Mouse (Mus musculus) heart, adult 10 weeks (tissue): Measurements from ENCODE around the gene Smap1. TPM values are rescaled to one million over a fixed set of nuclear protein-coding genes. Genes with fewer than 3 reads are reported as not detected.

ENCODE experiments used
- polyA plus RNA-seq: library from polyadenylated mRNA; stranded (reverse); fragments of 350-450 nt; fragmentation: Illumina TruSeq; extraction: RNeasy Lipid Tissue Mini Kit (QIAGEN cat#74804); gene quantifications from one replicate; pipeline ENCODE4 v1.2.3, GENCODE M21; 2014; ENCODE audit warnings: low read depth, low replicate concordance

Gene Smap1
- polyA plus RNA-seq, result 17.6 TPM

GRCm38 (mm10) chr1:23921711-23922529 lies at the start of gene Smap1:
Smap1 (minus strand) TSS chr1:23922317.

Other genes starting within 250 kb of the Smap1 start
- not detected for gene B3gat2, start 160.6 kb downstream of the Smap1 start, polyA plus RNA-seq
- gene Sdhaf4, start 83.3 kb upstream of the Smap1 start, polyA plus RNA-seq, result 75.3 TPM
- gene Fam135a, start 178.0 kb upstream of the Smap1 start, polyA plus RNA-seq, result 27.1 TPM